Mouse (Mus musculus) heart, embryonic 13.5 days (tissue): ENCODE data around the gene Htr5a. TPM values are rescaled to one million over a fixed set of nuclear protein-coding genes. Genes with fewer than 3 reads are reported as not detected.

Experiments used
- ATAC-seq: fragments of 200-750 bp; cut with Nextera tagmentation; 2 replicates; pipeline ENCODE4 v1.8.0; 2017; ENCODE audit warnings: moderate TSS enrichment; ENCODE audit not compliant: insufficient number of reproducible peaks, low FRiP score, low TSS enrichment; ENCODE audit errors: extremely low read depth
- H3K27ac ChIP-seq: fragments of 300-500 bp; sonication (generic); replicated peaks from 2 replicates; pipeline ENCODE4 v1.5.1; 2015; ENCODE audit warnings: moderate library complexity, mild to moderate bottlenecking, inconsistent platforms
- H3K27me3 ChIP-seq: fragments of 300-500 bp; sonication (generic); replicated peaks from 2 replicates; pipeline ENCODE4 v1.6.1; 2015; ENCODE audit warnings: mild to moderate bottlenecking, inconsistent platforms
- H3K36me3 ChIP-seq: fragments of 300-500 bp; sonication (generic); 2 replicates; pipeline ENCODE4 v1.6.1; 2015; ENCODE audit warnings: mild to moderate bottlenecking, inconsistent platforms
- H3K4me1 ChIP-seq: fragments of 300-500 bp; sonication (generic); 2 replicates; pipeline ENCODE4 v1.6.1; 2015; ENCODE audit warnings: inconsistent platforms
- H3K4me2 ChIP-seq: fragments of 300-500 bp; sonication (generic); 2 replicates; pipeline ENCODE4 v1.6.1; 2015; ENCODE audit warnings: inconsistent platforms, mild to moderate bottlenecking, moderate library complexity
- H3K4me3 ChIP-seq: fragments of 300-500 bp; sonication (generic); 2 replicates; pipeline ENCODE4 v1.5.1; 2015; ENCODE audit warnings: moderate library complexity, mild to moderate bottlenecking, inconsistent platforms
- H3K9ac ChIP-seq: fragments of 300-500 bp; sonication (generic); 2 replicates; pipeline ENCODE4 v1.6.1; 2015; ENCODE audit warnings: inconsistent platforms, mild to moderate bottlenecking, moderate library complexity
- H3K9me3 ChIP-seq: fragments of 300-500 bp; sonication (generic); 2 replicates; pipeline ENCODE4 v1.6.1; 2016; ENCODE audit warnings: inconsistent platforms
- WGBS: fragments of 180-500 bp; shearing (Covaris S2); methylation state at CpG from one replicate; pipeline ENCODE4 v1.1.7; 2015; ENCODE audit warnings: mixed read lengths; 5-methylcytosine and 5-hydroxymethylcytosine counted together
- polyA plus RNA-seq: library from polyadenylated mRNA; unstranded; fragments of >200 nt; fragmentation: Nextera tagmentation; extraction: Ambion mirVana; gene quantifications from 2 replicates; pipeline ENCODE4 v1.2.1, GENCODE M21; 2015

The Htr5a gene
- not detected in 2 replicates for polyA plus RNA-seq

DNA sequence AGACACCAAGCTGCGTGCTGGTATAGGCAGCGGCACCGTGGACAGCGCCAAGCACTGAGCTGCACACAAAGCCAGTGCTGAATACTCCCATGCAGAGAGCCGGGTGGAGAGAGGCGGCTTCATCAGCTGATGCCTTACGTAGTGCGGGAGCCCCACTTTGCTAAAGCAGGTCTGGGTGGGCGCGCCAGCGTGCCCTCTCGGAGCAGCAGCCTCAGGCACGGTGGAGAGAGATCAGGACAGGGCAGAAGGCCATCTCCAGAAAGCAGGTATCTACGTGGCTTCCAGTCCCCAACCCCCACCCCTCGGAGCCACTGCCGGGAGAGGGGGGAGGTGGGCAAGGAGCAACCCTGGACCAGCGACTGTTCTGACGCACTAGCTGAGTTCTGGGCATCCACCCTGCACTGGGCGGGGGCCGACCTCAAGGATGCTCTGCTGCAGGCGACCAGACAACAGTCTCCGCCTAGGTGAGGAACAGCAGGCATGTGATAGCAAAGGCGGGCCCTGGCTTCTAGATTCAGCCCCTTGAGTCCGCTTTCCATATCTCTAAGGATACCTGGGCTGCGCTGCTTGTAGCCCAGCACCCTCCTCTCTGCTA, at the start of gene Htr5a:
Gene Htr5a, plus strand, starts transcription at position 449 of the 595 bp plus-strand sequence.
- Histone ChIP-seq H3K4me3 (peak within 1 kb of the TSS; percentile 21; the same call in 1 of the 2 replicates), H3K4me2 (peak within 1 kb of the TSS; percentile 54)

GRCm38 (mm10) chr5:27792173-27792470, 49.8 kb upstream of the Htr5a start:
- peak overlapping the region; percentile 96 for H3K27ac ChIP-seq
- no peaks in the 10 kb centered on the region for H3K27me3 ChIP-seq
- no peak for ATAC-seq
- peak overlapping the region; percentile 82 for H3K4me2 ChIP-seq
- H3K36me3 ChIP-seq, result peaks cover 17% of the 10 kb centered on the region
- H3K4me1 ChIP-seq, result peaks cover 26% of the 10 kb centered on the region
- WGBS, result 15% methylated on average over 8 of the region's 8 CpGs
- no peaks in the 10 kb centered on the region for H3K9me3 ChIP-seq
- H3K9ac ChIP-seq, result peak overlapping the region; percentile 88
- peak overlapping the region; percentile 70 for H3K4me3 ChIP-seq

More for the DNA sequence above, at the start of gene Htr5a:
- Histone ChIP-seq H3K9me3 (no peaks in the 10 kb centered on the region), H3K9ac (no peak within 1 kb of the TSS), H3K27ac (no peak within 1 kb of the TSS), H3K27me3 (peaks cover 46% of the 10 kb centered on the region), H3K36me3 (no peaks in the 10 kb centered on the region), H3K4me1 (no peaks in the 10 kb centered on the region)
- 7% methylated on average over 25 of the region's 25 CpGs for WGBS
- ATAC-seq, result 0 out of 2 replicates have a peak, but pooled peaks have one; percentile 46

DNA sequence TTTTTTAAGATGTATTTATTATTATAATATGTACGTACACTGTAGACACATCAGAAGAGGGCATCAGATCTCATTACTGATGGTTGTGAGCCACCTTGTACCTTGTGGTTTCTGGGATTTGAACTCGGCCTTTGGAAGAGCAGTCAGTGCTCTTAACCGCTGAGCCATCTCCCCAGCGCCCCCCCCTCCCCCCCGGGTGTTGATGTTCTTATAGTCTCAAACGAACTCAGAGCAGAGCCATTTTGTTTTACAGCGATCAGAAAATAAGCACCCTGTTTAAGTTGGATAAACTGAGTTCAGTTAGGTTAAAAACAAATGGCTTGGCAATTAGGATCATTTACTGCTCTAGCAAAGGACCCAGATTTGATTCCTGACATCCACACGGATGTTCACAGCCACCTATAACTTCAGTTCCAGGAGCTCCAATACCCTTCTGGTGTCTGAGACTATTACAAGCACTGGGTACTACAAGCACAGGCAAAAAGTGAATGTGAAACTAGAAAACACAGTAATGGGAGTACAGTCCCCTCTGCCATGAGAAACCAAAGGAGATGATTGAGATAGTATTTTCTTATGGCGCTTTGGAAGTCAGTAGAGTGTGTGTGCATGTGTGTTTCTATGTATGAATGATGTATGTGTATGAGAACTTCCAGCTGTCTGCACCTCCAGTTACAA, 49.3 kb upstream of the Htr5a start:
- peak overlapping the region; percentile 88 for H3K9ac ChIP-seq
- H3K27me3 ChIP-seq, result no peaks in the 10 kb centered on the region
- H3K9me3 ChIP-seq, result no peaks in the 10 kb centered on the region
- H3K27ac ChIP-seq, result no peak overlapping the region
- no peak for ATAC-seq
- H3K4me3 ChIP-seq, result peak overlapping the region; percentile 70
- peak overlapping the region; percentile 82 for H3K4me2 ChIP-seq
- H3K36me3 ChIP-seq, result peaks cover 11% of the 10 kb centered on the region
- WGBS, result 50% methylated on average over 9 of the region's 9 CpGs
- peaks cover 26% of the 10 kb centered on the region for H3K4me1 ChIP-seq

DNA sequence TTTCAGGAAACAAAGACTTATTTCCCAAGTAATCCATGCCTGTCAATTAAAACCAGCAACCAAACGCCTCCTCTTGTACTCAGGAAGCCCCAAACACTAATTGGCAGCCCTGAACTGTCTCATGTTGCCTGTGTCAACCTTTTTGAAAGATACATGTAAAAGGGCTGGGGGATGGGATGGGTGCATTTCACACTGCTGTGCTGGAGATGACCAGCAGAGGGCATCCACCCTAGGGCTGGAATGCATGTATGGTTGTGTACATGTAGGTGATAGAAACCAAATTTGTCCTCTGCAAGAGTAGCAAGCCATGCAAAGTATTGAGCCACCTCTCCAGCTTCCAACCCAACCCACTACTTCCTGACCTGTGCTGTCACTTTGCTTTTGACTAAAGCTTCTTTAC, 48.0 kb upstream of the Htr5a start:
- H3K27ac ChIP-seq, result no peak overlapping the region
- no peak overlapping the region for H3K9ac ChIP-seq
- peaks cover 26% of the 10 kb centered on the region for H3K4me1 ChIP-seq
- no peak overlapping the region for H3K4me3 ChIP-seq
- WGBS, result 10% methylated on average over 1 of the region's 1 CpGs
- H3K27me3 ChIP-seq, result no peaks in the 10 kb centered on the region
- H3K9me3 ChIP-seq, result no peaks in the 10 kb centered on the region
- ATAC-seq, result no peak
- no peaks in the 10 kb centered on the region for H3K36me3 ChIP-seq
- no peak overlapping the region for H3K4me2 ChIP-seq

- Histone ChIP-seq H3K4me1 (no peaks in the 10 kb centered on the region), H3K27me3 (no peaks in the 10 kb centered on the region), H3K4me3 (no peak overlapping the region), H3K4me2 (no peak overlapping the region), H3K27ac (no peak overlapping the region), H3K9ac (no peak overlapping the region), H3K9me3 (no peaks in the 10 kb centered on the region), H3K36me3 (no peaks in the 10 kb centered on the region)
- 79% methylated on average over 2 of the region's 2 CpGs for WGBS
- ATAC-seq, result no peak
Observed at GRCm38 (mm10) chr5:27814282-27814681, 27.7 kb upstream of the Htr5a start.

DNA sequence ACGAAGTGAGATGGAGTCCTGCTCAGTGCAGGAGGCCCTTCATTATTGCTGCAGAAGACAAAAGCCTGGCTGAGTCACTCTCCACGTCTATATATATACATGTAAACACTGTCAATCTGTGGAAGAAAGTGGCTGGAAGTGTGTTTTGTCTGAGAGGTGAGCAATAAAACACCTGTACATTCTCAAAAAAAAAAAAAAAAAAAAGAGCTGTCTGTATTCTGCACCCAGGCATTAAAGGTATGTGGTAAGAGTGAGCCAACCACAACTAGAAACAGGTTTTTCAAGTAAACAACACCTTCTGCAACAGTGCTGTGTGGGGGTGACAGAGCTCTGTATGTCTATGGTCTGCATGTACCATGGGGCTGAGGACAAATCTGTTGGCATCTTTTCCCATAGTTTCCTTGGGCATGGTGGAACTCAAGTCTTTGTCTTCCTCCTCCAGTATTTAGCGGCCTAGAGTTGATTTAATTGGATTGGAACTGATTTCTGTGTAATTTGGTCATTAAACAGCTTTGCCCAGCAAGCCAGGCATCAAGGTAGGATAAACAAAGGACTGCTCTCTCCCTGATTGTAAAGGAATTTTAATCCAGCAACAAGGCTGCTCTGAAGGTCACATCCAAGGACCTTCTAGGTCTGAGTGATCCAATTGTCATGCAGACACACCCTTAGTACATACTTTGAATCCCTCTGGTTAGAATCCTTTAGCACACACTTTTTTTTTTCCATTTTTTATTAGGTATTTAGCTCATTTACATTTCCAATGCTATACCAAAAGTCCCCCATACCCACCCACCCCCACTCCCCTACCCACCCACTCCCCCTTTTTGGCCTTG, 22.9 kb upstream of the Htr5a start:
- Histone ChIP-seq H3K36me3 (no peaks in the 10 kb centered on the region), H3K9me3 (no peaks in the 10 kb centered on the region), H3K4me1 (no peaks in the 10 kb centered on the region), H3K9ac (no peak overlapping the region), H3K27ac (no peak overlapping the region), H3K27me3 (no peaks in the 10 kb centered on the region), H3K4me2 (no peak overlapping the region), H3K4me3 (no peak overlapping the region)
- WGBS, result 60% methylated on average over 3 of the region's 3 CpGs
- ATAC-seq, result no peak

GRCm38 (mm10) chr5:27821161-27821560, 20.8 kb upstream of the Htr5a start:
- ATAC-seq, result no peak
- 55% methylated on average over 6 of the region's 6 CpGs for WGBS

DNA sequence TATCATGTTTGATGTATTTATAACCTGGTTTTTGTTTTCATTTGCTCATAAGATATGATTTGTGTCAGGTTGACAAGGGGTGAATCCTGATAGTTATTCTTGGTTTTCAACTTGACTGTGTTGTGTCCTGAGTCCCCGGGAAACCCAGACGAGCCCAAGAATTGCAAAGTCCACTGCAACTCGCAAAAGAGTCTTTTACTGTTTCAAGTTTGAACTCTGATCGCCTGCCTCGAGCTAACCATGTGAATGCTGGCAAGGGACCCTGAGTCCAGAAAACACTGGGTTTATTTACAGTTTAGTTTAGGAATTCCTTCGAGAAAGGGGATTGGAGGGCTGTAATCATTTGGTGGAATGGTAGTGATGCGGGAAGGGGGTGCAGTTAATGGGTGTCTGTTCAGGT, 14.0 kb upstream of the Htr5a start:
- H3K9me3 ChIP-seq, result no peaks in the 10 kb centered on the region
- no peaks in the 10 kb centered on the region for H3K4me1 ChIP-seq
- H3K4me2 ChIP-seq, result no peak overlapping the region
- no peak overlapping the region for H3K27ac ChIP-seq
- no peak overlapping the region for H3K9ac ChIP-seq
- ATAC-seq, result no peak
- no peak overlapping the region for H3K4me3 ChIP-seq
- no peaks in the 10 kb centered on the region for H3K36me3 ChIP-seq
- WGBS, result 69% methylated on average over 7 of the region's 7 CpGs
- H3K27me3 ChIP-seq, result no peaks in the 10 kb centered on the region

More at GRCm38 (mm10) chr5:27821161-27821560, 20.8 kb upstream of the Htr5a start:
- Histone ChIP-seq H3K4me1 (no peaks in the 10 kb centered on the region), H3K4me3 (no peak overlapping the region), H3K27ac (no peak overlapping the region), H3K9ac (no peak overlapping the region), H3K36me3 (no peaks in the 10 kb centered on the region), H3K4me2 (no peak overlapping the region), H3K9me3 (no peaks in the 10 kb centered on the region), H3K27me3 (no peaks in the 10 kb centered on the region)

DNA sequence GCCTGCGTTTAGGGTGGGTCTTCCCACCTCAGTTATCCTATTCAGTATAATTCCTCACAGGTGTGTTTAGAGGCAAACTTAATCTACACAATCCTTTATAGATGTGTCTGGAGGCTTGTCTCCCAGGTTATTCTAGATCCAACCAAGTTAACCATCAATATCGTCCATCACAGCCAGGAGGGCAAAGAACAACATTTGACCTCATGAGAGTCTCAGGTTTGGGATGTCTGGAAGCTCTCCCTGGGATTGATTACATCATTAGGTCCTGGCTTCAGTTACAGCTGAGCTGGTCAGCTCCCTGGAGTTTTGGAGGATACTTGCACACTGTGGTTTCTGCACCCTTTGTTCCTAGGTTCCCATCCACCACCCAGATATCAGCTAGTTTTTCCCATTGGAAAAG, 6.9 kb upstream of the Htr5a start:
- Histone ChIP-seq H3K9me3 (no peaks in the 10 kb centered on the region; the same call in 1 of the 2 replicates), H3K4me3 (no peak overlapping the region), H3K9ac (no peak overlapping the region), H3K36me3 (no peaks in the 10 kb centered on the region), H3K4me1 (no peaks in the 10 kb centered on the region), H3K27me3 (peaks cover 5% of the 10 kb centered on the region), H3K4me2 (no peak overlapping the region), H3K27ac (no peak overlapping the region)
- no peak for ATAC-seq
- 68% methylated on average over 2 of the region's 2 CpGs for WGBS

GRCm38 (mm10) chr5:27838061-27838460, 3.9 kb upstream of the Htr5a start:
- Histone ChIP-seq H3K36me3 (no peaks in the 10 kb centered on the region), H3K9me3 (no peaks in the 10 kb centered on the region; the same call in 1 of the 2 replicates), H3K27me3 (peaks cover 31% of the 10 kb centered on the region), H3K9ac (no peak overlapping the region), H3K4me2 (no peak overlapping the region), H3K4me1 (no peaks in the 10 kb centered on the region), H3K4me3 (no peak overlapping the region), H3K27ac (no peak overlapping the region)
- WGBS, result 54% methylated on average over 4 of the region's 4 CpGs
- no peak for ATAC-seq

DNA sequence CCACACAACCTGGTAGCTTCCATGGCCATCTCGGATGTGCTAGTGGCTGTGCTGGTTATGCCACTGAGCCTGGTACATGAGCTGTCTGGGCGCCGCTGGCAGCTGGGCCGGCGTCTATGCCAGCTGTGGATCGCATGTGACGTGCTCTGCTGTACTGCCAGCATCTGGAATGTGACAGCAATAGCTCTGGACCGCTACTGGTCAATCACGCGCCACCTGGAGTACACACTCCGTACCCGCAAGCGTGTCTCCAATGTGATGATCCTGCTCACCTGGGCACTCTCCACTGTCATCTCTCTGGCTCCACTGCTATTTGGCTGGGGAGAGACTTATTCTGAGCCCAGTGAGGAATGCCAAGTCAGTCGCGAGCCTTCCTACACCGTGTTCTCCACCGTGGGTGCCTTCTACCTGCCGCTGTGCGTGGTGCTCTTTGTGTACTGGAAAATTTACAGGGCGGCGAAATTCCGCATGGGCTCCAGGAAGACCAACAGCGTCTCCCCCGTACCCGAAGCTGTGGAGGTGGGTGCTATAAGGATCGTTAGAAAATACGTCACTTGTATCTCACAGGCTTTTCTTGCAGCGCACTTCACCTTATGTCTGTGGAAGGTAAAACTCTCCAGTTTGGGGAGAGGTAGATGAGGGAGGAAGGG, 847 bp downstream of the Htr5a start:
- Histone ChIP-seq H3K4me3 (no peak overlapping the region), H3K9me3 (no peaks in the 10 kb centered on the region), H3K27ac (no peak overlapping the region), H3K4me2 (no peak overlapping the region), H3K9ac (no peak overlapping the region), H3K27me3 (peaks cover 46% of the 10 kb centered on the region), H3K4me1 (no peaks in the 10 kb centered on the region), H3K36me3 (no peaks in the 10 kb centered on the region)
- 62% methylated on average over 28 of the region's 28 CpGs for WGBS
- ATAC-seq, result no peak
